Mouse (Mus musculus) forebrain, embryonic 11.5 days (tissue): Measurements from ENCODE around the gene Wnt1. TPM values are rescaled to one million over a fixed set of nuclear protein-coding genes. Genes with fewer than 3 reads are reported as not detected.

Source experiments
- polyA plus RNA-seq: library from polyadenylated mRNA; unstranded; fragments of >200 nt; fragmentation: Nextera tagmentation; extraction: Ambion mirVana; gene quantifications from 2 replicates; pipeline ENCODE4 v1.2.1, GENCODE M21; 2014

Gene Wnt1
- polyA plus RNA-seq, 1 experiment from 2014 or later = 0.68 TPM

Other genes with a start within 250 kb of the Wnt1 start
- 62.2 and 67.0 TPM in 2 replicates for gene Ccnt1, start 218.9 kb upstream of the Wnt1 start, polyA plus RNA-seq
- not detected in 2 replicates for gene 4930415O20Rik, start 218.9 kb upstream of the Wnt1 start, polyA plus RNA-seq
- 11.2 and 12.3 TPM in 2 replicates for gene Adcy6, start 179.8 kb upstream of the Wnt1 start, polyA plus RNA-seq
- gene Cacnb3, start 159.0 kb upstream of the Wnt1 start, polyA plus RNA-seq = 45.3 and 46.9 TPM in 2 replicates
- gene Ddx23, start 127.0 kb upstream of the Wnt1 start, polyA plus RNA-seq = 24.2 and 31.2 TPM in 2 replicates
- 1.9 and 2.8 TPM in 2 replicates for gene Rnd1, start 112.4 kb upstream of the Wnt1 start, polyA plus RNA-seq
- 0.92 and 1.3 TPM in 2 replicates for gene Ccdc65, start 81.7 kb upstream of the Wnt1 start, polyA plus RNA-seq
- 6.1 and 6.7 TPM in 2 replicates for gene Fkbp11, start 61.7 kb upstream of the Wnt1 start, polyA plus RNA-seq
- gene Arf3, start 26.6 kb upstream of the Wnt1 start, polyA plus RNA-seq = 38.1 and 41.4 TPM in 2 replicates
- gene Wnt10b, start 11.7 kb upstream of the Wnt1 start, polyA plus RNA-seq = 0.41 and 0.43 TPM in 2 replicates
- gene Ddn, start 19.6 kb downstream of the Wnt1 start, polyA plus RNA-seq = not detected in 2 replicates
- gene Prkag1, start 41.7 kb downstream of the Wnt1 start, polyA plus RNA-seq = 89.4 and 92.5 TPM in 2 replicates
- 20.1 and 20.6 TPM in 2 replicates for gene Kmt2d, start 81.3 kb downstream of the Wnt1 start, polyA plus RNA-seq
- 12.5 and 14.1 TPM in 2 replicates for gene Rhebl1, start 104.7 kb downstream of the Wnt1 start, polyA plus RNA-seq
- 0.28 and 0.29 TPM in 2 replicates for gene Dhh, start 108.7 kb downstream of the Wnt1 start, polyA plus RNA-seq
- 8.7 and 9.4 TPM in 2 replicates for gene Lmbr1l, start 128.4 kb downstream of the Wnt1 start, polyA plus RNA-seq
- 2,366 and 2,605 TPM in 2 replicates for gene Tuba1b, start 144.7 kb downstream of the Wnt1 start, polyA plus RNA-seq
- gene Gm49450, start 163.7 kb downstream of the Wnt1 start, polyA plus RNA-seq = not detected in 2 replicates
- 5,083 and 5,852 TPM in 2 replicates for gene Tuba1a, start 163.8 kb downstream of the Wnt1 start, polyA plus RNA-seq
- gene Tuba1c, start 240.0 kb downstream of the Wnt1 start, polyA plus RNA-seq = 142 and 160 TPM in 2 replicates